Mouse (Mus musculus): ENCODE measurements around the gene Polr3a.

- no peak for TF ChIP-seq CTCF (IDR thresholded peaks at IDR 0.05; ENCODE audit: low read depth)
- TF ChIP-seq EP300 (IDR thresholded peaks at IDR 0.05; ENCODE audit: low read depth): no peak
Measured at GRCm38 (mm10) chr14:24525677-24526415, 39.0 kb upstream of the Polr3a start.
